Mouse (Mus musculus) left cerebral cortex, postnatal 25 days (tissue): ENCODE measurements around the gene Cd96. TPM values are rescaled to one million over a fixed set of nuclear protein-coding genes. Genes with fewer than 3 reads are reported as not detected.
A peak's percentile ranks its signal among the peaks of the same experiment; 100 is the strongest.
"Not testable (repeated sequence)": the region's sequence is repeated elsewhere in the genome, so short reads cannot be mapped to it uniquely, and the experiment has no call there.

Source experiments
- DNase-seq, 2 experiments: peaks; one replicate each; pipeline ENCODE4 v3.0.0; 2022; ENCODE audit warnings: low spot score in 2 of 2, mixed read lengths in 1 of 2
- intact Hi-C: fragments of 180-260 bp; cut with DNase I; formaldehyde crosslinking; loops from one replicate; pipeline ENCODE4 v1.15.1; 2025
- total RNA-seq, 2 experiments: library from RNA; stranded (reverse); gene quantifications; 2 replicates each; pipeline ENCODE4 v1.2.3; 2021

The Cd96 gene
- total RNA-seq = not detected

- intact Hi-C loops = loop anchor here (10.0 kb wide), 1 partner anchor 365 kb away; no protein-coding TSS in a partner anchor
Measured at GRCm38 (mm10) chr16:46120020-46120419, at the start of gene Cd96. TSS of gene Cd96 (minus strand) at chr16:46120251.

GRCm38 (mm10) chr16:46166971-46167370 is 46.9 kb upstream of the Cd96 start:
- intact Hi-C loops = no loop called here
- DNase-seq = no peak

More at GRCm38 (mm10) chr16:46120020-46120419, at the start of gene Cd96:
- no peak for DNase-seq

GRCm38 (mm10) chr16:46165305-46165704 is 45.3 kb upstream of the Cd96 start:
- intact Hi-C loops = no loop called here
- DNase-seq = peak in 1 of 2 experiments; percentile 34

GRCm38 (mm10) chr16:46154832-46155231 is 34.8 kb upstream of the Cd96 start, which contains the start of gene Gm4737:
TSS of gene Gm4737 (minus strand) at chr16:46155077.
- DNase-seq, intact Hi-C loops: not testable (repeated sequence)

GRCm38 (mm10) chr16:46151141-46151540 is 31.1 kb upstream of the Cd96 start:
- intact Hi-C loops = no loop called here
- DNase-seq = peak in 1 of 2 experiments; percentile 28

- DNase-seq = peak in 1 of 2 experiments; percentile 52
- intact Hi-C loops = no loop called here
Measured at GRCm38 (mm10) chr16:46148661-46149341, 28.8 kb upstream of the Cd96 start.

- DNase-seq = no peak
- intact Hi-C loops = no loop called here
Measured at GRCm38 (mm10) chr16:46146962-46147361, 26.9 kb upstream of the Cd96 start.

- intact Hi-C loops = loop anchor here (10.0 kb wide), 1 partner anchor 363 kb away; no protein-coding TSS in a partner anchor
- DNase-seq = no peak
Measured at GRCm38 (mm10) chr16:46122238-46122637, 2.2 kb upstream of the Cd96 start.

- intact Hi-C loops = loop anchor here (10.0 kb wide), 1 partner anchor 363 kb away; no protein-coding TSS in a partner anchor
- DNase-seq = peak; percentile 52 to 55
Measured at GRCm38 (mm10) chr16:46121420-46121819, 1.4 kb upstream of the Cd96 start.

GRCm38 (mm10) chr16:46120607-46121006 is 556 bp upstream of the Cd96 start:
- DNase-seq = no peak
- intact Hi-C loops = loop anchor here (10.0 kb wide), 1 partner anchor 364 kb away; no protein-coding TSS in a partner anchor

- intact Hi-C loops = no loop called here
- DNase-seq = no peak
Measured at GRCm38 (mm10) chr16:46117645-46118044, 2.4 kb downstream of the Cd96 start.

- DNase-seq = no peak
- intact Hi-C loops = no loop called here
Measured at GRCm38 (mm10) chr16:46114727-46115126, 5.3 kb downstream of the Cd96 start.

- intact Hi-C loops = no loop called here
- peak in 1 of 2 experiments; percentile 68 for DNase-seq
Measured at GRCm38 (mm10) chr16:46109536-46109935, 10.5 kb downstream of the Cd96 start.

- DNase-seq = no peak
- intact Hi-C loops = no loop called here
Measured at GRCm38 (mm10) chr16:46107431-46107830, 12.6 kb downstream of the Cd96 start.

- intact Hi-C loops = loop anchor here (5.0 kb wide), 1 partner anchor 112 kb away; no protein-coding TSS in a partner anchor
Measured at GRCm38 (mm10) chr16:46104491-46104890, 15.6 kb downstream of the Cd96 start.

GRCm38 (mm10) chr16:46101748-46102147 is 18.3 kb downstream of the Cd96 start:
- intact Hi-C loops = loop anchor here (5.0 kb wide), 1 partner anchor 109 kb away; no protein-coding TSS in a partner anchor
- DNase-seq = no peak

More at GRCm38 (mm10) chr16:46104491-46104890, 15.6 kb downstream of the Cd96 start:
- no peak for DNase-seq

- DNase-seq = peak; percentile 28 to 57
- intact Hi-C loops = loop anchor here (5.0 kb wide), 1 partner anchor 108 kb away; no protein-coding TSS in a partner anchor
Measured at GRCm38 (mm10) chr16:46100286-46100685, 19.8 kb downstream of the Cd96 start.

- no peak for DNase-seq
- intact Hi-C loops = loop anchor here (10.0 kb wide), 1 partner anchor 343 kb away; no protein-coding TSS in a partner anchor
Measured at GRCm38 (mm10) chr16:46097421-46097820, 22.6 kb downstream of the Cd96 start.

- DNase-seq = peak in 1 of 2 experiments; percentile 68
- intact Hi-C loops = loop anchor here (10.0 kb wide), 1 partner anchor 340 kb away; no protein-coding TSS in a partner anchor
Measured at GRCm38 (mm10) chr16:46094478-46094877, 25.6 kb downstream of the Cd96 start.

- intact Hi-C loops = loop anchor here (10.0 kb wide), 1 partner anchor 338 kb away; no protein-coding TSS in a partner anchor
- DNase-seq = no peak
Measured at GRCm38 (mm10) chr16:46092935-46093334, 27.1 kb downstream of the Cd96 start.
